Mouse (Mus musculus): Measurements from ENCODE around the gene Bdkrb2. TPM values are rescaled to one million over a fixed set of nuclear protein-coding genes. Genes with fewer than 3 reads are reported as not detected.

The Bdkrb2 gene
- polyA plus RNA-seq, 1 experiment = not detected

DNA sequence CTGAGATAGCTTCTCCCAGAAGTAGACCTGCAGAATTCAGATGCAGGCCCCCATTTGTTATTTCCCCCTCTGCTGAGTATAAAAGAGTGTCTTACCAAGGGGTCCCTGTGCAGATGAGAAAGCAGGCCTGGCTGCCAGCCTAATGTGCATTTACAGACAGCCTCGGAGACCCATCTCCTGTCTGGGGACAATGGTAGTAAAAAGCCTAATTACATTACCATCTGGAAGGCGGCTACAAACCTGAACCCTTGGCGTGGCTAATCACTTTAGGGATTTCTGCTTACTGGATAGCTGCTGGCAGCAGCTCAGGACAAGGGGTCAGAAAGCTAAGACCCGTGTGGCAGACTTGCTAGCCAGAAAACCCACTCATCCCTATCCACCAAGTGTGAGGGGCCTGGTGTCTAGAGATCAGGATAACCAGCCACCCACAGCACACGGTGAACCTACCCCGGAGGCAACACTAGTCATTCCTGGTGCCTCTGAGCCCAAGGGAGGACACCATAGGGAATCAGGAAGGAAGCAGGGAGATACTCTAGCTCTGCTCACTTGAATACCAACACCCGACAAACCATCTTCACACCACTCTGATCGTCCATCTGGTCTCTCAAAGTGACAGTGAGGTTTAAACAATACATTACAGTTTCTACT lies 31.2 kb upstream of the Bdkrb2 start:
- Histone ChIP-seq H3K4me3 (replicated peaks) (no peak overlapping the region), H3K9me3 (peaks cover 41% of the 10 kb centered on the region), H3K27me3 (replicated peaks) (peaks cover 6% of the 10 kb centered on the region), H3K36me3 (replicated peaks; ENCODE audit: low read length) (no peaks in the 10 kb centered on the region), H3K4me1 (peaks cover 14% of the 10 kb centered on the region)
- TF ChIP-seq GATA1 (IDR thresholded peaks at IDR 0.05; ENCODE audit: borderline replicate concordance, low read length) = no peak
- TF ChIP-seq FLI1 (IDR thresholded peaks at IDR 0.05; ENCODE audit: low read length) = no peak

DNA sequence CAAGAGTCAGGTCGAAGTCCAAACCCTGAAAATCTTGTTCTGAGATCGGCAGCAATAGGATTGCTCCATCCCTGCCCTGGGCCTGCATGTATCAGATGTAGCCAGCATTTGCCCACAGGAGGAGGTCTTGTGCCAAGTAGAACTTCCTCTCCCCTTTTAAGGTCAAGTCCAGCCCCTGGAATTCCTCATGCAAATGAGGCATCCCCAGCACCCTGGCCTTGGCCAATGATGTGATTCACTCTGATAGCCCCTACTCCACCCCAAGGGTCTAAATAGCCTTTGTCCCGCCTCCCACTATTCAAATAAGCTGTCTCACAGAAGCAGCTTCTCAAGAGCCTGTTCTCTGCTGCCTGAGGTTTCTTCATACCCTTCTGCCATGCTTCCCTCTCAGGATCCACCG lies 28.2 kb upstream of the Bdkrb2 start:
- no peak overlapping the region for H3K4me3 ChIP-seq (replicated peaks)
- peaks cover 4% of the 10 kb centered on the region; the same call in 1 of the 2 replicates for H3K4me1 ChIP-seq
- H3K9me3 ChIP-seq = peaks cover 34% of the 10 kb centered on the region
- H3K36me3 ChIP-seq (replicated peaks; ENCODE audit: low read length) = no peaks in the 10 kb centered on the region
- TF ChIP-seq GATA1 (IDR thresholded peaks at IDR 0.05; ENCODE audit: borderline replicate concordance, low read length) (no peak), FLI1 (IDR thresholded peaks at IDR 0.05; ENCODE audit: low read length) (no peak)
- H3K27me3 ChIP-seq (replicated peaks) = peaks cover 6% of the 10 kb centered on the region

DNA sequence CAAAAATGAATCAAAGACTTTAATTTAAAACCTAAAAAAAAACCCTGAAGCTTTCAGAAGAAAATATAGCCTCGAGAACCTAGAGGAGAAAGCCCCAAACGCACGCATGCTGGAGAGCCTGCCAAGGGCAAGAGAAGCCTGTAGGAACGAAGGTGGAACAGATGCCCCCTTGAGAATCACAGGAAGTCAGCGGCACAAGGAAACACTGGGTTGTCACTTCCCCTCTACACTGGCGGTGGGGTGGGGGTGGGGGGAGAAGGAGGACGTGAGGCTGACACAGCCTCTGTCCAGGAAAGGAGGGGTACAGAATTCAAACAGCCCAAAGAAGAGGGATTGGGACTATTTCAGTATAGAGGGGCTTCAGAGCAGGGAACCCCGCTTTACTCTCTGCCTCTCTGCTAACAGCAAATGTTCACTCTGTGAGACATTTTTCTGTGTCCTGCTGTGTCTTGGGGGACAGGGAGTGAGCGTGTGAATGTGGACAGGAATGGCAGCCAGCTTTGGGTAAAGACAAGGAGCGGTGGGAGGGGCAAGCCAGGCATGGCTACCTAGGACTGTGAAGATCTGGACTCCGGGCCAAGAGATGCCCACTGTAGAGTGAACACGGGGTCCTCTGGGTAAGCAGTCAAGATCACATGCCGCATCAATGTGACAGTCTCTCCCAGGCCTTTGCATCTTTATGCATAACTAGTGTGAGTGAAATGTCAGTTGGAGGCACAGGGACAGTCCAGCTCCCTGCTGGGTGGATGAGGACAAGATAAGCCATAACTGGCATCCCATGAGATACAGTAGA lies 26.9 kb upstream of the Bdkrb2 start:
- peaks cover 5% of the 10 kb centered on the region for H3K27me3 ChIP-seq (replicated peaks)
- H3K9me3 ChIP-seq = peaks cover 36% of the 10 kb centered on the region
- no peak overlapping the region for H3K4me3 ChIP-seq (replicated peaks)
- H3K4me1 ChIP-seq = peaks cover 4% of the 10 kb centered on the region; the same call in 1 of the 2 replicates
- no peak for TF ChIP-seq GATA1 (IDR thresholded peaks at IDR 0.05; ENCODE audit: borderline replicate concordance, low read length)
- no peak for TF ChIP-seq FLI1 (IDR thresholded peaks at IDR 0.05; ENCODE audit: low read length)
- H3K36me3 ChIP-seq (replicated peaks; ENCODE audit: low read length) = no peaks in the 10 kb centered on the region

DNA sequence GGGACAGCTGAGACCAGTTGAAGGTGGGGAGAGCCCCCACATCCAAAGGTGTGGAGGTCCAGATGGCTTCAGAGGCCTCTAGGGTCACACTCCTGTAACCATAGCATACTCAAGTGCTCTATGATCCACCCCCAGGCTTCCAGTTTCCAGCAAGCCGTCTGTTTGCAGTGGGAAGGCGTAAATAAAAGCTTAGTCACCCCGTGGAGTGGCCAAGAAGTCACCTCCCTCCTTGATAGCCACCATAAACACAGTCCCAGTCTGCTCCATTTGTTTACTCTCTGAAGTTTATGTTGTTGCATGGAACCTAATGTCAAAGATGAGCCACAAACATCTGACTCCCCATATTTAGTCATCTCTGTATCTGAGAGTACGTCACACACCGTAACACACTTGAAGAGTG lies 25.9 kb upstream of the Bdkrb2 start:
- Histone ChIP-seq H3K4me1 (peaks cover 4% of the 10 kb centered on the region; the same call in 1 of the 2 replicates), H3K27me3 (replicated peaks) (peaks cover 1% of the 10 kb centered on the region), H3K4me3 (replicated peaks) (no peak overlapping the region), H3K36me3 (replicated peaks; ENCODE audit: low read length) (no peaks in the 10 kb centered on the region), H3K9me3 (peaks cover 31% of the 10 kb centered on the region)
- TF ChIP-seq FLI1 (IDR thresholded peaks at IDR 0.05; ENCODE audit: low read length) = no peak
- TF ChIP-seq GATA1 (IDR thresholded peaks at IDR 0.05; ENCODE audit: borderline replicate concordance, low read length) = no peak

DNA sequence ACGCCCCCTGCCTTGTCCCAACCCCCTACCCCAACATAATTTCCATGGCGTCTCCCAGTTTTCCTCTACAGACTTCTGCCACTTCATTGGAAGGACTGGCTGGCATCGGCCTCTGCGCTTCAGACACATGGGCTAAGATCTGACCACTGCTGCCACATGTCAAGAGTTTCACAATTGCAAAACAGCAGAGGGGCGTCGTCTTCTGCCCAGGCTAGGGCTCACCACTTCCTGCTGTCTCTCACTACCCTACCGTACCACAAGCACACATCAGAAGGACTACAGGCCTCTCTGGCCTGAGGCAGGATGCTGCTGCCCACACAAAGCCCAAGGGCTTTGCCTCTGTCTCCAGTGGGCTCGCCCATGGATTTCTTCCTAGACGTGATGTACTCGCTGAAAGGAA lies 23.4 kb upstream of the Bdkrb2 start:
- Histone ChIP-seq H3K4me3 (replicated peaks) (no peak overlapping the region), H3K27me3 (replicated peaks) (no peaks in the 10 kb centered on the region), H3K9me3 (peaks cover 25% of the 10 kb centered on the region), H3K36me3 (replicated peaks; ENCODE audit: low read length) (no peaks in the 10 kb centered on the region), H3K4me1 (peaks cover 4% of the 10 kb centered on the region; the same call in 1 of the 2 replicates)
- TF ChIP-seq GATA1 (IDR thresholded peaks at IDR 0.05; ENCODE audit: borderline replicate concordance, low read length) = no peak
- TF ChIP-seq FLI1 (IDR thresholded peaks at IDR 0.05; ENCODE audit: low read length) = no peak

DNA sequence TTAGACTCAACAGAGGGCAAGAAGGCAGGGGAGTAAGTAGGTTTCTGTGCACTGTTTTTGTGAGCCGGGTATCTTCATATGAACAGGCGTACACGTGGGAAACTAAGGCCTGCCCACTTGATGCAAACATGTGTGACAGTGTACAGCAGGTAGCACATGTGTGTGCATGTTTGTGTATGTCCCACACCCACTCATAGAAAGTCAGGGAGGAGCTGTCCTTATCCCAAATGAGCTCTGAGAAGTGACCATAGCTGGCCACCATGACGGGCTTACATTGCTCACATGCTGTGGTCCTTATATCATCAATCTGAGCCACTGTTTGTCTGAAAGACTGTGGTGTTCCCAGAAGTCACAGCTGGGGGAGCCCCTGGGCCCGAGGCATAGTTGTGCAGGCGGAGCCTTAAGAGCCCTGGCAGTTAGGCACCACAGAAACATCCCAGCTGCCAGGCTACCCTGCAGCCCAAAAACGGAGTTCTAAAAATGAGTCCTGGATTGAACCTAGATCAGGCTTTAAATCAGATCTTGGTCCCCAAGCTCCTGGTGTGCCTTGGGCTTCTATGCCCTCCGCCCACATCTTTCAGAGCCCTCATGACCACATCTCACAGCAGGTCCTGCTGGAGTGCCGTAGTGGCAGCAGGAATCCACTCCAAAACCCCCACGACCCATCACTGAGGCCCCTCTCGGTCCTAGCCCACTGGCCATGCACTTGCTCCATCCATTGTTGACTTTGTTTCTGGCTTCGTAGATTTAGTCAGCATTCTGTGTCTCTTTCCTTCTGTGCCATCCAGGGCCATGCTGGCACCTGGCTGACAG lies 21.2 kb upstream of the Bdkrb2 start:
- H3K4me3 ChIP-seq (replicated peaks) = no peak overlapping the region
- TF ChIP-seq GATA1 (IDR thresholded peaks at IDR 0.05; ENCODE audit: borderline replicate concordance, low read length) = no peak
- TF ChIP-seq FLI1 (IDR thresholded peaks at IDR 0.05; ENCODE audit: low read length) = no peak
- peaks cover 18% of the 10 kb centered on the region for H3K9me3 ChIP-seq
- no peaks in the 10 kb centered on the region for H3K36me3 ChIP-seq (replicated peaks; ENCODE audit: low read length)
- H3K27me3 ChIP-seq (replicated peaks) = peaks cover 7% of the 10 kb centered on the region
- no peaks in the 10 kb centered on the region; the same call in 1 of the 2 replicates for H3K4me1 ChIP-seq

DNA sequence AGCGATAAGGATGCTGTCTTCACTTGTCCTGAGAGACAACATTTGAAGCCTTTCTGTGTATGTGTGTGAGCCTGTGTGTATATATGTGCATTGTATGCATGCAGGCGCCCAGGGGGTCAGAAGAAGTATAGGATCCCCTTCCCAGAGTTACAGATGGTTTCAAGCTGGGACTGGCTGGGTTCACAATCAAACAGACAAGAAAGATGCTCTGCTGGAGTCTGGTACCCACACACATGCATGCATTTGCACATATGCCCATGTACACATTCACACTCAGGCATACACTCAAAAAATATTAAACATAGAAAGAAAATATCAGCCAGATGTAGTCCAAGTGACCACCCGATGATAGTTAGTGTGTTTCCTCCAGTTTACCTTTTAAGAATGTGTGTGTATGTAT lies 20.5 kb upstream of the Bdkrb2 start:
- Histone ChIP-seq H3K4me1 (no peaks in the 10 kb centered on the region; the same call in 1 of the 2 replicates), H3K4me3 (replicated peaks) (no peak overlapping the region), H3K36me3 (replicated peaks; ENCODE audit: low read length) (no peaks in the 10 kb centered on the region), H3K27me3 (replicated peaks) (peaks cover 13% of the 10 kb centered on the region), H3K9me3 (peaks cover 18% of the 10 kb centered on the region)
- no peak for TF ChIP-seq FLI1 (IDR thresholded peaks at IDR 0.05; ENCODE audit: low read length)
- no peak for TF ChIP-seq GATA1 (IDR thresholded peaks at IDR 0.05; ENCODE audit: borderline replicate concordance, low read length)

DNA sequence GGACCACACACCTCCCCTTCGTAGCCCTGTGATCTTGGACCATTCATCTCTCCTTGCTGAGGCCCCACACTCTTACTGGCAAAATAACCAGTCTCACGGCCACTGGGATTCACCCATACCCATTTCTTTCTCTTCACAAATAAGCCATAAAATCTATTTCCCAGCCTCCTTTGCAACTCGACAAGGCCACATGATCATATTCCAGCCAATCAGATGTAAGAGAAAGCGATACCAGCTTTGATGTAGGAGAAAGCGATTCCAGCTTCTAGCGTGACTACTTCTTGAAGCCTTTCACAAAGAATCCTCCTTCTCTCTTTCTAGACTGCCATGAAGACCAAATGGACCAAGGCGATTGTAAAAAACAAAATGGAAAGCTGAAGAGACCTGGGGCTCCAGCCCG lies 19.9 kb upstream of the Bdkrb2 start:
- Histone ChIP-seq H3K9me3 (peaks cover 18% of the 10 kb centered on the region), H3K27me3 (replicated peaks) (peaks cover 16% of the 10 kb centered on the region), H3K4me1 (no peaks in the 10 kb centered on the region; the same call in 1 of the 2 replicates), H3K36me3 (replicated peaks; ENCODE audit: low read length) (no peaks in the 10 kb centered on the region), H3K4me3 (replicated peaks) (no peak overlapping the region)
- TF ChIP-seq FLI1 (IDR thresholded peaks at IDR 0.05; ENCODE audit: low read length) (no peak), GATA1 (IDR thresholded peaks at IDR 0.05; ENCODE audit: borderline replicate concordance, low read length) (no peak)

DNA sequence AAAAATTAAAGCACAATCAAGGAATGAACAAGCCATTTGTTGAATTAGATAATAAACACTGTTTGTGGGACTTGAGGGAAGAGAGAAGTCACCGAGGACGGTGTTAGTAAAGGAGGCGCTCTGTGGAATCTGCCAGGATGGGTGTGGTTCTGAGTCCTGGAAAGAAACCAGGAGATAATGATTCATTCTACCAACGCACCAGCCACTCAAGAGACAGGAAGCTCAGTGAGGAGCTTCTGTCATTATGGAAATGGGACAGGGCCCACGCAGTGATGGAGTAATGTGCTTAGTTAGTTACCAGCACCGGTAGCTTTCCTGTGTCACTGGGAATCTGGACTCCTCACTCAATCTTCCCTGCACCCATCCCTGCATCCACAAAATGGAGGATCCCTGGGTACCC lies 19.3 kb upstream of the Bdkrb2 start:
- peaks cover 18% of the 10 kb centered on the region for H3K27me3 ChIP-seq (replicated peaks)
- peaks cover 13% of the 10 kb centered on the region for H3K9me3 ChIP-seq
- no peak for TF ChIP-seq FLI1 (IDR thresholded peaks at IDR 0.05; ENCODE audit: low read length)
- no peak for TF ChIP-seq GATA1 (IDR thresholded peaks at IDR 0.05; ENCODE audit: borderline replicate concordance, low read length)
- no peaks in the 10 kb centered on the region for H3K36me3 ChIP-seq (replicated peaks; ENCODE audit: low read length)
- no peaks in the 10 kb centered on the region; the same call in 1 of the 2 replicates for H3K4me1 ChIP-seq
- H3K4me3 ChIP-seq (replicated peaks) = no peak overlapping the region

Measured in megakaryocyte, embryonic 14.5 days (primary cell).